Mouse (Mus musculus): ENCODE measurements around the gene Wdr77.

GRCm38 (mm10) chr3:105936111-105936510, 23.1 kb upstream of the Wdr77 start:
- TF ChIP-seq CTCF (IDR thresholded peaks at IDR 0.05; ENCODE audit: borderline replicate concordance, insufficient read depth, low read depth, low read length): no peak
- TF ChIP-seq POLR2A (IDR thresholded peaks at IDR 0.05; ENCODE audit: borderline replicate concordance, insufficient read depth, low read length): no peak
